Mouse (Mus musculus): Measurements from ENCODE around the gene S100pbp.

The S100pbp gene

DNA sequence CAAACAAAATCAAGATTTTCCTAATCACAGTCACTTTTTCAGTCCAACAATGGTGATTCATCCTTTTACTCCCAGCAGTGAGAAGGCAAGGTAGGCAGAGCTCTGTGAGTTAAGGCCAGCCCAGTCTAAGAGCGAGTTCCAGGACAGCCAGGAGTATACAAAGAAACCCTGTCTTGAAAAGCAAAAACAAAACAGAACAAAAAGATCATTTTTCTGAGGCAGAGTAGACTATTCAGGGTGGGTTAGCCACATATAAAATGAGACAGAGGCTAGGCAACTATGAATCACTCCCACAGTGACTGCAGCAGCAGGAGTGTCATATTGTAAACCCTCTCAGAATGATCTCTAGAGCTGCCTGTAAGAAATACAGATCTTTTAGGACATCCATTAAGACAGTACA, 40.2 kb downstream of the S100pbp start:
- in situ Hi-C loops (cut with MboI, MseI) = no loop called here

DNA sequence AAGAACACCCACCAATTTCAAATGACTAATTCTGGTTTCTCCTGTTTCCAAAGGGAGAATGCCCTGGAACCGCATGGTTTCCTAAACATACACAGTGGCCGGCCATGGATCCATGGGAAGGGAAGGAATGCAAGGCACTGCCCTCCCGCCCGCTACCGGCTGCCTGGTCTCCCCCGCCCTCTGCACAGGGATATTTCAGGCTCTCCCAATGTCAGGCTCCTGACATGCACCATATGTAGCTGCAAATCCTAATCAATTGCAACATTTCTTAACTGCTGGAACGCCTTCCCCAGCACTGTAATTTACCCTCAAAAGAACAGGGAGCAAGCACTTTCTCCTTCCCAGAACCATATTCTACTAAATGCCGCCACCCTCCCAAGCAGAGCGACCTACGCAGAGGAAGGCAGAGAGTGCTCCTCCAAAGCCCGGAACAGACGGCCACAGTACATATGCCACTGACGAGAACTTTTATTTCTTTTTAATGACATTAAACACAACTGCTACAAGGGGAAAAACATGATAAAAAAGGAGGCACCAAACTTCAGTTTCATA, 41.9 kb downstream of the S100pbp start:
- in situ Hi-C loops (cut with MboI, MseI) = no loop called here

GRCm38 (mm10) chr4:129146392-129146791, 43.1 kb downstream of the S100pbp start:
- in situ Hi-C loops (cut with MboI, MseI) = no loop called here

- in situ Hi-C loops (cut with MboI, MseI) = no loop called here
Measured at GRCm38 (mm10) chr4:129145943-129146342, 43.6 kb downstream of the S100pbp start.

DNA sequence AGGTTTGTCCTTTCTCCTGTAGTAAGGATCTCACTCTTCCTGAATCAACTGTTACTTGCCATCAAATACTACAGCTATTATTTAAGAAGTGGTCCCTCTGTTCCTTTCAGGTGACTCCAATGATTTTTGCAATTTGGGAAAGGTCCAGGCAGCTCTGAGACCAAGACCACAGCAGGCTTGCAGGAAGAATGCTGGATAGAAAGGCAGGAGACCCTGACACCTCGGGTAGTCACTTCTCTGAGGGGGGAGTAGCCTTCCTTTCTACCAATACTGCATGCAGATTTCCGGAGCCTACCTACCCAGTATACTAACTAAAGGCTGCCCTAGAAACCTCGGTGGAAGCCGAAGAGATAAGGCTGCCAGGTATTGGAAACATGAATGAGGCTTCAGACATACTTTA, 44.1 kb downstream of the S100pbp start:
- in situ Hi-C loops (cut with MboI, MseI) = no loop called here

DNA sequence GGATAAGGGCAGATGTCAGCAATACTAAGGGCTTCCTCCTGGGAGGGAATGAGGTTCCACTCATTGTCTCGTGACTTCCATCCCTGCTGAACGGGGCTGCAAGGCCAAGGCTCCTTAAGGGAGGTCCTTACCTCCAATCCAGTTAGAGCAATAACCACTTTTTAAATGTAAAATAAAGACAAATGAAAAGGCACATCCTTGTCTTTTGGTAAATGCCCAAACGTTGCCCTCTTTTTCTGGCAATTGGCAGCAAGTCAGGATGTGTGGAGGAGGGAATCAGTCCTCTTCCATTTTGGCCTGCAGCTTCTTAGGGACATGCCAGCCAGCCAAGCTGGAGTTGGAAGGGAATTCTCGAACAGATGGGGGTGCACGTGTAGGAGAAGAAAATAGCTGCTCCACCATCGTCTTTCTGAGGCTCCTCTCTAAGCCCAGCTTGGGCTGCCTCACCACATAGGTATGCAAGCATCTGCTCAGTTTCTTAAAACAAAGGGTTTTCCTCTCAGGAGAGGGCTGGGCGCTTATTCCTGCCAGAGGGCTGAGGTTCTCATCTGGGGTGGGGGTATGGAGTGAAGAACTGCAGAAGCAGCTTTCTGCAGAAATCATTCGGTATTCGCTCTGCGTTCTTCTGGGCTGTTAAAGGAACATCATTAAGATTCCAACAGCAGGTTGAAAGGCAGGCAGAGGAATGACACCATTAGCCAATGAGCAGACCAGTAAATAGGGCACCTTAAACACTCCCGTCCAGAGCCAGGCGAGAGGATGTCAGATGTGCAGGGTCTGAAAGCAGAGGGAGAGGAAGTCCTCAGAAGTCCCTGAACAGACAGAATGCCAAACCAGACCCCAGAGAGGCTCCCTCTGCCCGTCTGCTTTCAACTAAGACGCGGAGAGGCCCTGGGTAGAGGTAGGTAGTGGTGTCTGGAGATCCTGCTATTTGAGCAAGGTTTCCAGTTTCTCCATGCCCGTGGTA, 44.8 kb downstream of the S100pbp start:
- in situ Hi-C loops (cut with MboI, MseI) = no loop called here

DNA sequence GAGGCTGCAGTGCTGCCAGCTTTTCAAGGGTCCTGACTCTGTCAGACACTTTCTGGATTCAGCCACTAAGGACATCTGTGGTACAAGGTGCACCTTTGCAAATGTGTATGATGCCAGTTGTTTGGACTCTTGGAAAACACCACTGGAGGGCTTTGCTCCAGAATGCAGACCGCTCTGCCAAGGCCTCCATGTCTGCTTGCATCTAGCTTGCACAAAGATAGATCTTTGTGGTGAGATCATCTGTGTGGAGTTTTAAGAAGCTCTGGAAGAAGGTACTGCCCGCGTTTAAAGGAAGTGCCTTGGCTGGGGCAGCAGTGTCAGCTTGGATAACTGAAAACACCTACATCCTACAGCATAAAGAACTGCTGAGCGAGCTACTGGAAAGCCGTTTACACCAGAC, 46.0 kb downstream of the S100pbp start:
- in situ Hi-C loops (cut with MboI, MseI) = no loop called here

DNA sequence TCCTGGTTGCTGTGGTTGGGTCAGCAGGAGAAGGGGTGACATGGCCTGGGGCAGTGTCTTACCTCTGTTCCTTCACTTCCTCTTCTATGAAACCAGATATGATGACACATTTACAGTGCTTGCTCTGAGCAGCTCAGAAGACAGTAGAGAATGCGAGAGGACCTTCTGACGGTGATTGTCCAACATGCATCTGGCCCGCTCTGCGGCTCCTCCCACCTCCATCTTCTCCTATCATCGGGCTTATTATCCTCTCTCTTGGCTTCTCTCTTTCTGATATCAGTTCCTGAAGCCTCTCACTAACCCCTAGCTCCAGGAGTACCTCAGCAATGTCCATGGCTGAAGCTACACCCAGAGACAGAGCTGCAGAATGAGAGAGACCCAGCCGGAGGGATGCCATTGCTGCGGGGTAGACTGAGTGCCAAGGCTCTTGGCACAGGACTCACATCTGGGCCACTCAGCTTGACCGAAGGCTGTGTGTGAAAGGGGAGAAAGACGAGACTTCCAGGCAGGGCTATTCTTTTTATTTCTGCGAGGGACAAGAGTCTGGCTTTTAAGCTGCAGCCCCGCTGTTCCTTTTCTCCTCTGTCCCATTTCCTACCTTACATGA, 47.0 kb downstream of the S100pbp start:
- in situ Hi-C loops (cut with MboI, MseI) = no loop called here

DNA sequence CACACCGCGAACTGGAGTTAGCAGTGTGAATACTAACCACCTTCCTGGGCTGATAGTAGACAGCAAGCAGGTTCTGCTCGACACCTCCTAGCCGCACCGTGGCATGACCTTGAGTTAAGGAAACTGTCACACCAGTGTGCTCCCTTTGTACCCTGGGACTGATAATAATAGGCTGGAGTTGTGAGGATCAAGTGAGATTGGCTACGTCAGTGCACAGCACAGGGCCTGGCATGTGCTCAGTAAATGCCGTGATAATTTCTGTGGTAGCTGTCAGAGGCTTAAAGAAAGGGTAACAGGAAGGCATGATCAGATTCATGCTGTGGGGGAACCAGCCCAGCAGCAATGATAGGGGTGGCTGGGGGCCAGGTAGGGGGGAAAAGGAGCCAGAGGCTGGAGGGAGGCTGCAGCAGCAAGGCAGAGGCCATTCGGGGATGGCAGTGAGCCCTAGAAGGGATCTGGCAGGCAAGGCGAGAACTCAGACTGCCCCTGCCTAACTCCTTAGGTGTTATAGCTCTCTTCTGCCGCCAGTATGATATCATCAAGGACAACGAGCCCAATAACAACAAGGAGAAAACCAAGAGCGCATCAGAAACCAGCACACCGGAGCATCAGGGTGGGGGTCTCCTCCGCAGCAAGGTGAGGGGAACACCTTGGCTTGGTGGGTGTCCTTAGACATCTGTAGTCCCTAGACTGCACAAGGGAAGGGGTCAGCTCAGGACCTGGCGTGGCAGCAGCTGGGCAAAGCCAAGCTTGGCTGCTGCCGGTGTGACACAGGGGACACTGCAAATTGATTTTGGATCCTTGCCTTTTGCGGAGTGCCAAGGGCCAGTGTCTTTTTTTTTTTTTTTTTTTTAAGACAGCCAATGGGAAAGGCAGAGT, 47.7 kb downstream of the S100pbp start:
- in situ Hi-C loops (cut with MboI, MseI) = no loop called here

DNA sequence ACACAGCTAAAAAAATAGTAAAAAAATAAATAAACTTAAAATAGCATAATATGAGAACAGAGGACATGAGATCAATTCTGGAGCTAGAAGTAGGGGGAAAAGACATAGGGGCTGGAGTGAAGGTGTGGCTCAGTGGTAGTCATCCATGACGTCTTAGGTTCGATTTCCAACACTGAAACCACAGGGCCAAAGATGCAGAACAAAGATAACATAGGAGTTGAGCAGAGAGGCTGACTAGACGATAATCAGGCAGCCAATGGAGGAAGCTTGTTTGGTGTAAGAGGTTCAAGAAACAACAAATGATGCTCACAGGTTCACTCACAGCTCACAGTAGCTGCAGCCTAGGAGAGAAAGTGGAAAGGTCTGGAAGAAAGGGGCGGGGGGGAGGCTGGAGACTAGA, 48.7 kb downstream of the S100pbp start:
- in situ Hi-C loops (cut with MboI, MseI) = no loop called here

- in situ Hi-C loops (cut with MboI, MseI) = no loop called here
Measured at GRCm38 (mm10) chr4:129139642-129140041, 49.9 kb downstream of the S100pbp start.

DNA sequence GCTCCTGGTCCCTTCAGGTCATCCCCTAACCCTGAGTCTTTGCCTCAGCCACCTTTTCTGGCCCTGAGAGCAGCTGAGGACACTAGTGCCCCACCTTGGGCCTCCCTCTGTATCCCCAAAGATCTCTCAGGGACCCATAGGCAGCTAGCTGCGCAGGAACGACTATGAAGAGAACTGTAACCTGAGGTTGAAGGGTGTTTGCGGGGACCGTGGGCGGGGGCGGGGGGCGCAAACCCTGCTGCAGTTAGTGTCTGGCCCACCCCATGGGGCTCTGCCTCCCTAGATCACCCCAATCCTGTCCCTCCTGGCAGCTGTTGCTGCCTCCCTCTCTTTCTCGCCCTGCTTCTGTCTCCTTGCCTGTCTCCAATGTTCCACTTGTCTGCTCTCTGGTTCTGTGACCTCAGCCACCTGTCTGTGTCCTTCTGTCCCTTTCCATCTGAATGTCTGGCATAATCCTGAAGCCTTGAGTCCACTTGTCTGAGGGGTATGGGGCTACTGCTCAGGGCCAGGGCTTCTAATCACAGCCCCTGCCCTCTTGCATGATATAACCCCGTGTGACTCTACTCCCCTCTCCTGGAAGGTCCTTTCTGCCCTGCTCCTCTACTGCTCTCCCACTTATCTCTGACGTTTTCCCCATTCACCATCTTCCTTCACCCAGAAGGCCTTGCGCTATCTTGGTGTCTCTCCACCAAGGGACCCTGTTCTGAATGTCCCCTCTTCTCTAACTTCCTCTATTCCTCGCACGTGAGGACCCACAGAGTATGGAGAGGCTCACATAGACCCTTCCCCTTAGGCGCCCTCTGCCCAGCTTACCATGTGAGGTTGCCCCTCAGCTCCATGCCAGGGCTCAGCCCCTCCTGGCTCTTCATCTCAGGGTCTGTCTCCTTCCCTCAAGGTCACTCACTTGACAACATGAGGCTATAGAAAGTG, 51.9 kb downstream of the S100pbp start:
- in situ Hi-C loops (cut with MboI, MseI) = no loop called here

DNA sequence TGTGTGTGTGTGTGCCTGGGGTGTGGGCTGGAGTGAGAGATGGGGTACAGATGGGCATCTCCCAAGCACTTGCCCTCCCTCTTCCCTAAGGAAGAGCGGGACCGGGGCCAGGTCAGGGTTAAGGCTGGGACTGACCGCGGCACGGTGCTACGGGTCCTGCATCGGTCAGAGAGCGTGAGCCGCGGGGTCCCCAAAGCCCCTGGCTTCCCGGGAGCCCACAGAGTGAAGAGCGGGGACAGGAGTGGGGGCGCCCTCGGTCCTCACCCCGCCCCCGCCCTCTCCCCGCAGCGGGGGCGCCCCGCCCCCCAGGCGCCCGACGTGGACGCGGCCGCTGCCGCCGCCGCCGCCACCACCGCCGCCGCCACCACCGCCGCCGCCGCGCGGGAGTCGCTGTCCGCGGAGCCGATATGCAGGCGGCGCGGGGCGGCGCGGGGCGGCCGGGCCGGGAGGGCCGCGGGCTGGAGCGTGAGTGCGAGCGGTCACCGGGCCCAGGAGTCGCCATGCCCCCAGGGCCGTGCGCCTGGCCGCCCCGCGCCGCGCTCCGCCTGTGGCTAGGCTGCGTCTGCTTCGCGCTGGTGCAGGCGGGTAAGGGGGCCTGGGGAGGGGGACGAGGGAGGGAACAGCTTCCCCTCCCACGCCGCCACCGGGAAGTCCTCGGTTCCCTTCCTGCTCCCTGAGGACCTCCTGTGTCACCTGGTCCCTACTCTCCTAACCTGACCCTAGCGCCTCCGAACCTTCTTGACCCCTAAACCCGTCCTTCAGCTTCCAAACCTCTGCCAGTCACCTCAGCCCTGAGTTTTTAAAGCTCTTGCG, 52.7 kb downstream of the S100pbp start, which contains the start of gene Fndc5:
Gene Fndc5, plus strand, starts transcription at position 421 of the 813 bp plus-strand sequence.
- in situ Hi-C loops (cut with MboI, MseI) = no loop called here

DNA sequence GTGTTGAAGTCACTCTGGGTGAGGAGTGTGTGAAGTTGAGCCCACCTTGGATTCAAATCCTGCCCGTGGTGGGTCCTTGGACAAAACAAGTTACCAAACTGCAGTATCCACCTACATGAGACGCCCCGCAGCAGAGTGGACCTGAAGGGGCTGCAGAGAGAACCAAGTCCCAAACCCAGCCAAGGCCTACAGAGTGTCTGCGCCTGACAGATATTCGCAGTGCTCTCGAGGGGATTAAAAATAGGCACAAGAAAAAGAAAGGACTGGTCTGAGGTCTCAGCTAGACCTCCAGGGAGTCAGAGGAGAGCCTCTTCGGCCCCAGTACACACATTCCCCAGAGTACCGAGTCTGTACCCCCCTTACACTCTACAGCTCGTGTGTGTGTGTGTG, 53.3 kb downstream of the S100pbp start:
- in situ Hi-C loops (cut with MboI, MseI) = no loop called here

DNA sequence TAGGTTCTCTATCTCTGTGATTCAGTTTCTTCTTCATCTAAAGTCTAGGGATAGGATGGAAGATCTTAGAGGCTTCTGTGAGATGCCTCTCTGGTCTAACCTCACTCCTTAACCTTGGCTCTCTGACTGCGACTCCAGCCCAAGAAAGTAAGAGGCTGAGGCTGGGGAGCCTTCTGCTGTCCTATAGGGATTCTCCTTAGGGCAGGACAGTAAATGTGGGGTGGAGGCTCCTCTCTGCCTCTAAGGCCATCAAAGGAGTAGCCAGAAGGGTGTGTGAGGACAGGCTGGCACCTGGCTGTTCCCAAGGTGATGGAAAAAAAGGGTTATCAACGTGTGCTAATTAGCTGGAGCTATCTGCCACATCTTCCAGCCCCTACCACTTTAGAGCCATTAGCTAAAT, 53.9 kb downstream of the S100pbp start:
- in situ Hi-C loops (cut with MboI, MseI) = no loop called here

- in situ Hi-C loops (cut with MboI, MseI) = no loop called here
Measured at GRCm38 (mm10) chr4:129134799-129135585, 54.5 kb downstream of the S100pbp start.

DNA sequence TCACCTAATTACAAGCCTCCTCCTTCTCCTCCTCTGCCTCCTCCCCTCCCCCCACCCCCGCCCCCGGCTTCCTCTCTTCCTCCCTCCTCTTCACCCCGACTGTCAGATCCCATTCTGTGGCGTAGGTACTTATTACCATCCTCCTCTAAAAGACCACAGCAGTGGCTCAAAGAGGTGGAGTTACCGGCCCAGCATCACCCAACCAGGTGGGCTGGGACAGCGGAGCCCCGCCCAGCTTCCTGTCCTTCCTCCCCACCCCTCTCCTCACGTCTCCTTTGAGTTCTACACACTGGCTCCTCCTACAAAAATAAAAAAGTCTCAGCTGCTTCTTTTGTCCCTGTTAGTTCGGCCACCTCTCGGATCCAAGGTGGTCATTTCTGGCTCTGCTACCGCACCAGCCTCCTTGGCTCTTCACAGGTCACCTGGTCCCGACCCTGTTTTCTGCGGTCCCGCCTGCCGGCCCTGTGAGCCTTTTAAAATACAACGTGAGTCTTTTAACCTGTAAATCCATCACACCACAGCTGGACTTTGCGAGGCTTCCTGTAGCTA, 58.7 kb downstream of the S100pbp start:
- in situ Hi-C loops (cut with MboI, MseI) = no loop called here

DNA sequence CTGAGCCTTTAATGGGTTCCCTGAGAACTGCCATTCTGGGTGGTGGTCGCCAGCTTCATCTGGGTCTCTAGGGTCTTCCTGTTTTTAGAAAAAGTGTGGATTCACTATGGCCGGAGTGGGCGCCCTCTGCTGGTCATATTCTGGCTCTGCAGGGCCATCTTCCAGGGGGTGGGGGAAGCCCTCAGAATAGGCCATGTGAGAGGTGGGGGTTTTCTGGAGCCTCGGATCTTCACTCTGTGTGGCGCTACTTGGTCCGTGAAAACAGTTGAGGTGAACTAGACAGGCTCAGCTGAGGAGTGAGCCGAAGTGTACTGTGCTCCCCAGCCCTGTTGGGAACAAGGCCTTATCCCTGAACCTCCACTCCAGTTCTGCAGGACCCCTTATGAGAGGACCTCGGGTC, 59.4 kb downstream of the S100pbp start:
- in situ Hi-C loops (cut with MboI, MseI) = no loop called here

GRCm38 (mm10) chr4:129129387-129129786, 60.1 kb downstream of the S100pbp start:
- in situ Hi-C loops (cut with MboI, MseI) = no loop called here

All from T-helper 1 cell (primary cell).